Mouse (Mus musculus) forebrain, embryonic 16.5 days (tissue): ENCODE results near the gene Ddn. TPM values are rescaled to one million over a fixed set of nuclear protein-coding genes. Genes with fewer than 3 reads are reported as not detected.

ENCODE experiments used
- ATAC-seq: fragments of 200-750 bp; cut with Nextera tagmentation; 2 replicates; pipeline ENCODE4 v1.8.0; 2017; ENCODE audit warnings: mild to moderate bottlenecking, moderate library complexity
- H3K27ac ChIP-seq: fragments of 300-500 bp; sonication (generic); 2 replicates; pipeline ENCODE4 v1.5.1; 2014; ENCODE audit warnings: low read length, control low read depth
- H3K27me3 ChIP-seq: fragments of 300-500 bp; sonication (generic); replicated peaks from 2 replicates; pipeline ENCODE4 v1.6.1; 2014; ENCODE audit warnings: low read length; ENCODE audit not compliant: control insufficient read depth, insufficient read depth
- H3K36me3 ChIP-seq: fragments of 300-500 bp; sonication (generic); 2 replicates; pipeline ENCODE4 v1.6.1; 2014; ENCODE audit not compliant: control insufficient read depth, insufficient read depth
- H3K4me1 ChIP-seq: fragments of 300-500 bp; sonication (generic); replicated peaks from 2 replicates; pipeline ENCODE4 v1.6.1; 2014; ENCODE audit warnings: low read length; ENCODE audit not compliant: control insufficient read depth, insufficient read depth
- H3K4me2 ChIP-seq: fragments of 300-500 bp; sonication (generic); 2 replicates; pipeline ENCODE4 v1.6.1; 2014; ENCODE audit warnings: mild to moderate bottlenecking, low read length, control low read depth
- H3K4me3 ChIP-seq: fragments of 300-500 bp; sonication (generic); replicated peaks from 2 replicates; pipeline ENCODE4 v1.5.1; 2014; ENCODE audit warnings: mild to moderate bottlenecking, low read length, control low read depth
- H3K9ac ChIP-seq: fragments of 300-500 bp; sonication (generic); replicated peaks from 2 replicates; pipeline ENCODE4 v1.6.1; 2014; ENCODE audit warnings: low read depth, low read length, control low read depth
- H3K9me3 ChIP-seq: fragments of 300-500 bp; sonication (generic); 2 replicates; pipeline ENCODE4 v1.6.1; 2016; ENCODE audit warnings: low read length; ENCODE audit not compliant: control insufficient read depth
- WGBS: fragments of 180-500 bp; shearing (Covaris S2); extraction: QIAGEN DNeasy Blood & Tissue Kit; methylation state at CpG from one replicate; pipeline ENCODE4 v1.1.7; 2014; 5-methylcytosine and 5-hydroxymethylcytosine counted together
- polyA plus RNA-seq: library from polyadenylated mRNA; unstranded; fragments of >200 nt; fragmentation: Nextera tagmentation; extraction: Ambion mirVana; gene quantifications from 2 replicates; pipeline ENCODE4 v1.2.1, GENCODE M21; 2015

Ddn gene
- polyA plus RNA-seq, 1 experiment from 2014 or later: 0.46 TPM

- Histone ChIP-seq H3K27me3 (no peaks in the 10 kb centered on the region), H3K4me1 (peaks cover 17% of the 10 kb centered on the region), H3K9me3 (no peaks in the 10 kb centered on the region), H3K4me2 (no peak overlapping the region), H3K4me3 (no peak overlapping the region), H3K27ac (no peak overlapping the region), H3K9ac (no peak overlapping the region), H3K36me3 (peaks cover 40% of the 10 kb centered on the region)
- ATAC-seq: no peak
- 91% methylated on average over 11 of the region's 11 CpGs for WGBS
Measured at GRCm38 (mm10) chr15:98833281-98833680, 24.0 kb upstream of the Ddn start.

- Histone ChIP-seq H3K4me3 (no peak overlapping the region), H3K4me2 (no peak overlapping the region), H3K36me3 (peaks cover 37% of the 10 kb centered on the region), H3K27me3 (no peaks in the 10 kb centered on the region), H3K9me3 (no peaks in the 10 kb centered on the region), H3K9ac (no peak overlapping the region), H3K27ac (no peak overlapping the region), H3K4me1 (peaks cover 17% of the 10 kb centered on the region)
- ATAC-seq: no peak
- 66% methylated on average over 12 of the region's 12 CpGs for WGBS
Measured at GRCm38 (mm10) chr15:98832161-98833058, 23.1 kb upstream of the Ddn start.

- WGBS: 18% methylated on average over 9 of the region's 9 CpGs
- peak; percentile 24 for ATAC-seq
- Histone ChIP-seq H3K4me3 (peak overlapping the region; percentile 65), H3K36me3 (peaks cover 30% of the 10 kb centered on the region), H3K9me3 (no peaks in the 10 kb centered on the region), H3K27me3 (no peaks in the 10 kb centered on the region), H3K4me2 (peak overlapping the region; percentile 57), H3K9ac (peak overlapping the region; percentile 50), H3K4me1 (peaks cover 17% of the 10 kb centered on the region), H3K27ac (peak overlapping the region; percentile 84)
Measured at GRCm38 (mm10) chr15:98831684-98832035, 22.4 kb upstream of the Ddn start.

- H3K27ac ChIP-seq: peak within 1 kb of the TSS; percentile 84
- ATAC-seq: peak; percentile 99
- no peaks in the 10 kb centered on the region for H3K9me3 ChIP-seq
- H3K36me3 ChIP-seq: peaks cover 23% of the 10 kb centered on the region
- WGBS: 0% methylated on average over 57 of the region's 66 CpGs
- H3K4me1 ChIP-seq: peaks cover 17% of the 10 kb centered on the region
- H3K27me3 ChIP-seq: no peaks in the 10 kb centered on the region
- peak within 1 kb of the TSS; percentile 57 for H3K4me2 ChIP-seq
- peak within 1 kb of the TSS; percentile 71 for H3K9ac ChIP-seq
- peak within 1 kb of the TSS; percentile 65 for H3K4me3 ChIP-seq
Measured at GRCm38 (mm10) chr15:98830736-98831683, 21.7 kb upstream of the Ddn start, which contains the start of gene Prkag1. Gene Prkag1 (minus strand): TSS chr15:98831521.

- H3K36me3 ChIP-seq: 0 out of 2 replicates have a peak, but pooled peaks cover 6% of the 10 kb centered on the region
- peaks cover 17% of the 10 kb centered on the region for H3K4me1 ChIP-seq
- H3K9ac ChIP-seq: no peak overlapping the region
- 92% methylated on average over 7 of the region's 7 CpGs for WGBS
- no peak overlapping the region for H3K4me2 ChIP-seq
- no peaks in the 10 kb centered on the region for H3K27me3 ChIP-seq
- ATAC-seq: no peak
- H3K9me3 ChIP-seq: no peaks in the 10 kb centered on the region
- H3K27ac ChIP-seq: no peak overlapping the region
- H3K4me3 ChIP-seq: no peak overlapping the region
Measured at GRCm38 (mm10) chr15:98827611-98828011, 18.3 kb upstream of the Ddn start.

- ATAC-seq: no peak
- Histone ChIP-seq H3K4me1 (no peaks in the 10 kb centered on the region), H3K36me3 (0 out of 2 replicates have a peak, but pooled peaks cover 6% of the 10 kb centered on the region), H3K27me3 (no peaks in the 10 kb centered on the region), H3K9me3 (no peaks in the 10 kb centered on the region), H3K4me2 (no peak overlapping the region), H3K9ac (no peak overlapping the region), H3K4me3 (no peak overlapping the region), H3K27ac (no peak overlapping the region)
- 63% methylated on average over 3 of the region's 3 CpGs for WGBS
Measured at GRCm38 (mm10) chr15:98823434-98823833, 14.1 kb upstream of the Ddn start.

- 89% methylated on average over 5 of the region's 5 CpGs for WGBS
- ATAC-seq: no peak
- H3K9ac ChIP-seq: no peak overlapping the region
- H3K4me3 ChIP-seq: no peak overlapping the region
- 0 out of 2 replicates have a peak, but pooled peaks cover 6% of the 10 kb centered on the region for H3K36me3 ChIP-seq
- H3K9me3 ChIP-seq: no peaks in the 10 kb centered on the region
- no peaks in the 10 kb centered on the region for H3K4me1 ChIP-seq
- H3K27ac ChIP-seq: no peak overlapping the region
- H3K4me2 ChIP-seq: no peak overlapping the region
- H3K27me3 ChIP-seq: no peaks in the 10 kb centered on the region
Measured at GRCm38 (mm10) chr15:98822147-98822546, 12.9 kb upstream of the Ddn start.

GRCm38 (mm10) chr15:98821403-98821802 lies 12.1 kb upstream of the Ddn start:
- Histone ChIP-seq H3K27ac (no peak overlapping the region), H3K36me3 (0 out of 2 replicates have a peak, but pooled peaks cover 8% of the 10 kb centered on the region), H3K4me1 (no peaks in the 10 kb centered on the region), H3K4me2 (no peak overlapping the region), H3K9ac (no peak overlapping the region), H3K27me3 (no peaks in the 10 kb centered on the region), H3K9me3 (no peaks in the 10 kb centered on the region), H3K4me3 (no peak overlapping the region)
- no peak for ATAC-seq
- WGBS: 25% methylated on average over 10 of the region's 10 CpGs

GRCm38 (mm10) chr15:98820937-98821336 lies 11.6 kb upstream of the Ddn start:
- Histone ChIP-seq H3K9me3 (no peaks in the 10 kb centered on the region), H3K27me3 (no peaks in the 10 kb centered on the region), H3K4me2 (no peak overlapping the region), H3K27ac (no peak overlapping the region), H3K36me3 (0 out of 2 replicates have a peak, but pooled peaks cover 9% of the 10 kb centered on the region), H3K4me3 (no peak overlapping the region), H3K9ac (no peak overlapping the region), H3K4me1 (no peaks in the 10 kb centered on the region)
- no peak for ATAC-seq
- WGBS: 91% methylated on average over 4 of the region's 4 CpGs
